Comparison of ENCODE assay signal across 12 mouse cellular contexts in genomic region chrX:164763764-164764445, GRCm38 (mm10).
DNase-seq lines count a peak whose midpoint lies in the region; ATAC-seq and TF ChIP-seq lines count a peak whose summit lies in the region.
"Had no signal": no experiment of that assay in that cellular context is flagged by ENCODE, and none has a peak within 500 bp of the region (broad histone marks: within the 10 kb centered on the region; RNA-seq: fewer than 3 reads in every experiment).

No protein-coding gene starts in this region.

- H3K4me1 ChIP-seq in forebrain, embryonic 15.5 days = no peaks in the 10 kb centered on the region
- H3K4me1 ChIP-seq in forebrain, embryonic 11.5 days (replicated peaks; ENCODE audit: control insufficient read depth, insufficient read depth, low read length) = no peaks in the 10 kb centered on the region
- no peaks in the 10 kb centered on the region for H3K4me1 ChIP-seq in lung, embryonic 15.5 days
- no peaks in the 10 kb centered on the region for H3K4me1 ChIP-seq in lung, adult 2 months (ENCODE audit: control insufficient read depth, insufficient read depth, low read length)
- H3K4me1 ChIP-seq in hindbrain, embryonic 16.5 days (ENCODE audit: control insufficient read depth, insufficient read depth, low read depth, low read length) = no peaks in the 10 kb centered on the region
- H3K4me1 ChIP-seq in midbrain, embryonic 15.5 days = no peaks in the 10 kb centered on the region
- H3K4me1 ChIP-seq: heart, embryonic 13.5 days; limb, embryonic 13.5 days had no signal

- peak; percentile 95 for ATAC-seq in forebrain, embryonic 15.5 days (replicated peaks)
- ATAC-seq in forebrain, embryonic 11.5 days (replicated peaks; ENCODE audit: low FRiP score) = no peak
- peak; percentile 93 for ATAC-seq in lung, embryonic 15.5 days (ENCODE audit: borderline replicate concordance, extremely low read depth, low FRiP score, low TSS enrichment)
- peak; percentile 96 for ATAC-seq in hindbrain, embryonic 16.5 days
- peak; percentile 90 for ATAC-seq in midbrain, embryonic 15.5 days (replicated peaks)

- DNase-seq in forebrain, embryonic 11.5 days (ENCODE audit: low spot score) = no peak
- DNase-seq in lung, adult 2 months = no peak
- DNase-seq in spleen, postnatal 10 days (ENCODE audit: low spot score in 2 of 2) = no peak
- DNase-seq in layer of hippocampus, adult 9-10 months (ENCODE audit: low spot score) = no peak

- no peak for TF ChIP-seq CTCF in lung, adult 2 months (IDR thresholded peaks at IDR 0.05; ENCODE audit: insufficient read depth, low read length)

- TF ChIP-seq POLR2A in lung, adult 2 months (IDR thresholded peaks at IDR 0.05; ENCODE audit: borderline replicate concordance, extremely low read depth, low read depth, low read length) = no peak

- 52% methylated on average over 2 of the region's 2 CpGs for WGBS in forebrain, embryonic 15.5 days
- 73% methylated on average over 2 of the region's 2 CpGs for WGBS in forebrain, embryonic 11.5 days
- WGBS in lung, embryonic 15.5 days = 33% methylated on average over 2 of the region's 2 CpGs
- 68% methylated on average over 2 of the region's 2 CpGs for WGBS in lung, adult 2 months
- 43% methylated on average over 2 of the region's 2 CpGs for WGBS in hindbrain, embryonic 16.5 days
- WGBS in midbrain, embryonic 15.5 days = 38% methylated on average over 2 of the region's 2 CpGs

- H3K27ac ChIP-seq in forebrain, embryonic 15.5 days (replicated peaks) = 0 out of 2 replicates have a peak overlapping the region, but pooled peaks have one; percentile 19
- H3K27ac ChIP-seq in forebrain, embryonic 11.5 days (ENCODE audit: low read depth, low read length) = no peak overlapping the region
- H3K27ac ChIP-seq in lung, embryonic 15.5 days = no peak overlapping the region
- H3K27ac ChIP-seq in hindbrain, embryonic 16.5 days (ENCODE audit: low read depth, low read length) = no peak overlapping the region
- H3K27ac ChIP-seq in midbrain, embryonic 15.5 days = no peak overlapping the region
- H3K27ac ChIP-seq: heart, embryonic 13.5 days; limb, embryonic 13.5 days had no signal

- no peaks in the 10 kb centered on the region for H3K27me3 ChIP-seq in forebrain, embryonic 15.5 days
- no peaks in the 10 kb centered on the region for H3K27me3 ChIP-seq in forebrain, embryonic 11.5 days (ENCODE audit: control insufficient read depth, insufficient read depth, low read length)
- no peaks in the 10 kb centered on the region for H3K27me3 ChIP-seq in lung, embryonic 15.5 days
- H3K27me3 ChIP-seq in hindbrain, embryonic 16.5 days (replicated peaks; ENCODE audit: control insufficient read depth, insufficient read depth, low read length) = no peaks in the 10 kb centered on the region
- no peaks in the 10 kb centered on the region for H3K27me3 ChIP-seq in midbrain, embryonic 15.5 days (replicated peaks)
- H3K27me3 ChIP-seq: CH12.LX; heart, embryonic 13.5 days had no signal

- no peak overlapping the region for H3K9ac ChIP-seq in forebrain, embryonic 15.5 days (replicated peaks)
- no peak overlapping the region for H3K9ac ChIP-seq in forebrain, embryonic 11.5 days (ENCODE audit: low read length)
- no peak overlapping the region for H3K9ac ChIP-seq in lung, embryonic 15.5 days
- no peak overlapping the region for H3K9ac ChIP-seq in hindbrain, embryonic 16.5 days (ENCODE audit: low read depth, low read length)
- H3K9ac ChIP-seq in midbrain, embryonic 15.5 days = no peak overlapping the region
- H3K9ac ChIP-seq: heart, embryonic 13.5 days; limb, embryonic 13.5 days had no signal

- no peak overlapping the region for H3K4me2 ChIP-seq in forebrain, embryonic 15.5 days (replicated peaks)
- no peak overlapping the region for H3K4me2 ChIP-seq in forebrain, embryonic 11.5 days (ENCODE audit: low read depth, low read length, severe bottlenecking)
- H3K4me2 ChIP-seq in lung, embryonic 15.5 days = no peak overlapping the region
- H3K4me2 ChIP-seq in hindbrain, embryonic 16.5 days (ENCODE audit: low read length) = no peak overlapping the region
- H3K4me2 ChIP-seq in midbrain, embryonic 15.5 days = no peak overlapping the region
- H3K4me2 ChIP-seq: heart, embryonic 13.5 days; limb, embryonic 13.5 days had no signal

- no peaks in the 10 kb centered on the region for H3K9me3 ChIP-seq in forebrain, embryonic 15.5 days
- H3K9me3 ChIP-seq in forebrain, embryonic 11.5 days (ENCODE audit: control insufficient read depth, low read length) = no peaks in the 10 kb centered on the region
- no peaks in the 10 kb centered on the region for H3K9me3 ChIP-seq in lung, embryonic 15.5 days
- no peaks in the 10 kb centered on the region for H3K9me3 ChIP-seq in hindbrain, embryonic 16.5 days (ENCODE audit: control insufficient read depth, low read length)
- no peaks in the 10 kb centered on the region for H3K9me3 ChIP-seq in midbrain, embryonic 15.5 days
- H3K9me3 ChIP-seq: heart, embryonic 13.5 days; limb, embryonic 13.5 days had no signal

- no peaks in the 10 kb centered on the region for H3K36me3 ChIP-seq in forebrain, embryonic 15.5 days
- H3K36me3 ChIP-seq in forebrain, embryonic 11.5 days (ENCODE audit: control insufficient read depth, insufficient read depth, low read length) = no peaks in the 10 kb centered on the region
- H3K36me3 ChIP-seq in lung, embryonic 15.5 days = no peaks in the 10 kb centered on the region
- no peaks in the 10 kb centered on the region for H3K36me3 ChIP-seq in hindbrain, embryonic 16.5 days (ENCODE audit: control insufficient read depth, insufficient read depth, low read length)
- H3K36me3 ChIP-seq in midbrain, embryonic 15.5 days (replicated peaks) = no peaks in the 10 kb centered on the region
- H3K36me3 ChIP-seq: heart, embryonic 13.5 days; limb, embryonic 13.5 days had no signal

- no peak overlapping the region for H3K4me3 ChIP-seq in forebrain, embryonic 15.5 days
- H3K4me3 ChIP-seq in forebrain, embryonic 11.5 days (ENCODE audit: low read depth, low read length) = no peak overlapping the region
- H3K4me3 ChIP-seq in lung, embryonic 15.5 days = no peak overlapping the region
- no peak overlapping the region for H3K4me3 ChIP-seq in lung, adult 2 months (replicated peaks; ENCODE audit: extremely low read depth, low read depth, low read length)
- H3K4me3 ChIP-seq in hindbrain, embryonic 16.5 days (ENCODE audit: low read length) = no peak overlapping the region
- no peak overlapping the region for H3K4me3 ChIP-seq in midbrain, embryonic 15.5 days
- H3K4me3 ChIP-seq: heart, embryonic 13.5 days; limb, embryonic 13.5 days; myocyte had no signal
